Mouse (Mus musculus): ENCODE data around the gene Gab1. TPM values are rescaled to one million over a fixed set of nuclear protein-coding genes. Genes with fewer than 3 reads are reported as not detected.

Gene Gab1
- polyA plus RNA-seq, 1 experiment from 2014 or later = 22.4 TPM

- Histone ChIP-seq H3K9me3 (ENCODE audit: control insufficient read depth, low read length) (no peaks in the 10 kb centered on the region), H3K4me2 (ENCODE audit: low read depth, low read length) (no peak overlapping the region), H3K9ac (ENCODE audit: low read length) (no peak overlapping the region), H3K27ac (ENCODE audit: low read length) (no peak overlapping the region), H3K4me3 (ENCODE audit: low read length) (no peak overlapping the region), H3K27me3 (ENCODE audit: control insufficient read depth, insufficient read depth, low read depth, low read length) (no peaks in the 10 kb centered on the region), H3K4me1 (replicated peaks; ENCODE audit: control insufficient read depth, insufficient read depth, low read length) (peaks cover 24% of the 10 kb centered on the region), H3K36me3 (ENCODE audit: control insufficient read depth, insufficient read depth, low read length) (no peaks in the 10 kb centered on the region; the same call in 1 of the 2 replicates)
- peak; percentile 83 for ATAC-seq (ENCODE audit: low read depth)
- WGBS = 18% methylated on average over 6 of the region's 6 CpGs
Observed at GRCm38 (mm10) chr8:80838199-80838598, 42.1 kb downstream of the Gab1 start.

DNA sequence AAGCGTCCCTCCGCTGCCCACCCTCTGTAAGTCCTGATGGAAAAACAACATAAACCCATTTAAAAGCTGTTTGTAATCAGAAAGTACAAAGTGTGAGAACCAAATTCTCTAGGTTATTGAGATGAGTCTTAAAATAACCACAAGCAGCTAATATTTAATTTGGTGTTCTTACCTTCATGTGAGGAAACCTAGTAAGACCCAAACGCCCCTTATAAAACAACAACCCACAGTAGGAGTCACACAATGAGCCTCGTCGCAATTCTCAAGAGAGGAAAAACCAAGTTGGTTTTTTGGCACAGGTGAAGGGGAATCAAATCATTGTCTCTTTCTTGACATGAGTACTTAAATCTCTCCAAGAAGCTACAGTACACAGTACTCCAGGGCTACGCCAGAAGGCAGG is 44.9 kb downstream of the Gab1 start:
- Histone ChIP-seq H3K27ac (ENCODE audit: low read length) (no peak overlapping the region), H3K4me3 (ENCODE audit: low read length) (no peak overlapping the region), H3K9me3 (ENCODE audit: control insufficient read depth, low read length) (no peaks in the 10 kb centered on the region), H3K4me2 (ENCODE audit: low read depth, low read length) (no peak overlapping the region), H3K36me3 (ENCODE audit: control insufficient read depth, insufficient read depth, low read length) (no peaks in the 10 kb centered on the region), H3K4me1 (replicated peaks; ENCODE audit: control insufficient read depth, insufficient read depth, low read length) (peaks cover 31% of the 10 kb centered on the region), H3K9ac (ENCODE audit: low read length) (no peak overlapping the region), H3K27me3 (ENCODE audit: control insufficient read depth, insufficient read depth, low read depth, low read length) (no peaks in the 10 kb centered on the region)
- WGBS = 77% methylated on average over 6 of the region's 6 CpGs
- no peak for ATAC-seq (ENCODE audit: low read depth)

DNA sequence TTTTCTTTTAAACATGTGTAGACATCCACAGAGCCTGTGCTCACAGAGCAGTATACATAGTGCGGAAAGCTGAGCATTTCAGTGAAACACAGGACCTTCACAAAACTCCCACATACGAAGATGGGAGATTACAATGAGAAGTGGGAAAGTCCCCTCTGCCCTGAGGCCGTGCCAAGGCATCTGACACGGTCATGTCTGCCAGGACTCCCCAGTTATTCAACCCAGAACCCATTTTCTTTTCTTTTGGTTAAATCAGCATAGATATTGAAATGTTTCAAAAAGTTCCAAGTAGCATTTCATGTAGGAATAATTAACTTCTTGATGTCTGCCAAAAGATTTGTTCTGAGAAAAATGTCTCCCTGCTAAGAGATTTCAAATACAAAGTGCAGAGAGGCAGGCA is 45.9 kb downstream of the Gab1 start:
- Histone ChIP-seq H3K27me3 (ENCODE audit: control insufficient read depth, insufficient read depth, low read depth, low read length) (no peaks in the 10 kb centered on the region), H3K4me1 (replicated peaks; ENCODE audit: control insufficient read depth, insufficient read depth, low read length) (peaks cover 36% of the 10 kb centered on the region), H3K4me3 (ENCODE audit: low read length) (no peak overlapping the region), H3K27ac (ENCODE audit: low read length) (peak overlapping the region; percentile 18; the same call in 1 of the 2 replicates), H3K9me3 (ENCODE audit: control insufficient read depth, low read length) (no peaks in the 10 kb centered on the region), H3K4me2 (ENCODE audit: low read depth, low read length) (no peak overlapping the region), H3K36me3 (ENCODE audit: control insufficient read depth, insufficient read depth, low read length) (no peaks in the 10 kb centered on the region), H3K9ac (ENCODE audit: low read length) (no peak overlapping the region)
- WGBS = 58% methylated on average over 4 of the region's 4 CpGs
- no peak for ATAC-seq (ENCODE audit: low read depth)

GRCm38 (mm10) chr8:80832534-80832933 is 47.8 kb downstream of the Gab1 start:
- no peak overlapping the region for H3K4me3 ChIP-seq (ENCODE audit: low read length)
- H3K27ac ChIP-seq (ENCODE audit: low read length) = no peak overlapping the region
- no peaks in the 10 kb centered on the region for H3K27me3 ChIP-seq (ENCODE audit: control insufficient read depth, insufficient read depth, low read depth, low read length)
- no peak overlapping the region for H3K9ac ChIP-seq (ENCODE audit: low read length)
- no peaks in the 10 kb centered on the region for H3K36me3 ChIP-seq (ENCODE audit: control insufficient read depth, insufficient read depth, low read length)
- H3K9me3 ChIP-seq (ENCODE audit: control insufficient read depth, low read length) = no peaks in the 10 kb centered on the region
- H3K4me1 ChIP-seq (replicated peaks; ENCODE audit: control insufficient read depth, insufficient read depth, low read length) = peaks cover 32% of the 10 kb centered on the region
- ATAC-seq (ENCODE audit: low read depth) = no peak
- H3K4me2 ChIP-seq (ENCODE audit: low read depth, low read length) = no peak overlapping the region

DNA sequence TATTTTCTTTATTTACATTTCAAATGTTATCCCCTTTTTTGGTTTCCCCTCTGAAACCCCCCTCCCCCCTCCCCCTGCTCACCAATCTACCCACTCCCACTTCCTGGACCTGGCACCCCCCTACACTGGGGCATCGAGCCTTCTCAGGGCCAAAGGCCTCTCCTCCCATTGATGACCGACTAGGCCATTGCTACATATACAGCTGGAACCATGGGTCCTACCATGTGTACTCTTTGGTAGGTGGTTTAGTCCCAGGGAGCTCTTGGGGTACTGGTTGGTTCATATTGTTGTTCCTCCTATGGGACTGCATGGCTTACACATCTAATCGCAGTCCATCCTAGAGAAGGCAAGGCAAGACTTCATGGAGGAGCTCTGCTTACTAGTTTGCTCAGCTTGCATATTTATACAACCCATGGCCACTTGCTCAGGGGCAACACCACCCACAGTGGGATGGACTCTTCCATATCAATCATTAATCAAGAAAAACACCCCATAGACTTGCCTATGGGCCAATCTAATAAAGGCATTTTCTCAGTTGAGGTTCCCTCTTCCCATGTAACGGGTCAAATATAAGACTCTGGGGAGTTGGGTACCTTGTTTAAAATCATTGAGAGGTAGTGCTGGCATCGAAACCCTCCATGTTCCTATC is 48.3 kb downstream of the Gab1 start:
- ATAC-seq (ENCODE audit: low read depth) = no peak
- H3K27me3 ChIP-seq (ENCODE audit: control insufficient read depth, insufficient read depth, low read depth, low read length) = no peaks in the 10 kb centered on the region
- H3K36me3 ChIP-seq (ENCODE audit: control insufficient read depth, insufficient read depth, low read length) = no peaks in the 10 kb centered on the region
- H3K4me1 ChIP-seq (replicated peaks; ENCODE audit: control insufficient read depth, insufficient read depth, low read length) = peaks cover 34% of the 10 kb centered on the region
- no peak overlapping the region for H3K4me2 ChIP-seq (ENCODE audit: low read depth, low read length)
- no peaks in the 10 kb centered on the region for H3K9me3 ChIP-seq (ENCODE audit: control insufficient read depth, low read length)
- no peak overlapping the region for H3K27ac ChIP-seq (ENCODE audit: low read length)
- 93% methylated on average over 5 of the region's 5 CpGs for WGBS
- no peak overlapping the region for H3K4me3 ChIP-seq (ENCODE audit: low read length)
- no peak overlapping the region for H3K9ac ChIP-seq (ENCODE audit: low read length)

DNA sequence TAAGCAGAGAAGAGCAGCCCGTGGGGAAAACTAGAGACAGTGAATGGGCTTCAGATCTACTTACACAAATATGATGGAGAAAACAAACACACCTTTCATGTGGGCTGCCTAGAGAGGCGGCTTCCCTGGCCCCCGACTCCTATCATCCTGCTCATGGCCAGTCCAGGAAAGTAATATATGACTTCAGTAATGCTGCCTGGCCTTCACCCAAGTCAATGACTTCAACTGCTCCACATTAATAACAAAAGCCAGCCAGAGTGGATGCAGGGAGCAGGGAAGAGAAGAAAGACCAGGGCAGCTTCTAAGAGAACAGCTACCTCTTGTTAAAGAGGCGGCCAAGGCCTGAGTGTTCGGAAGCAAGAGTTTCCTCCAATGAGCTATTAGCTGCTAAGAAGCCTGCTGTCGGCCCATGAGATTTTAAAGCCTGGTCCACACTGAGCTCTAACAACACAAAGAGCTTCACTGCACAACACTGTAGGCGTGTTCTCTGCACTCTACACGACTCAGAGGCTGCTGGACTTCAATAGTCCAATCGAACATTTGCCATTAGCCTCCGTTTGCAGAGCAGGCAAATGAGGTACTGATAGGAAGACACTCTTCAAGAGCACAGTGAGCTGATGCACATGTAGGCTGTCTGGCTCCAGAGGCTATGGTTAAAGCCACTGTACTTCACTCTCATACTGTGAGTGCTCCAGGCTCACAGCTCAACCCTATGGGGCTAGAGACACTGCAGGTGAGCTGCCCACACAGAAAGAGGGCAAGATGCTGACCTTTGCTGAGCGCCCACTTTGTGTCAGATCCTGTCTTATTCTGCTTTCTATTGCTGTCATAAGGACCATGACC is 49.4 kb downstream of the Gab1 start:
- peak; percentile 61 for ATAC-seq (ENCODE audit: low read depth)
- no peak overlapping the region for H3K9ac ChIP-seq (ENCODE audit: low read length)
- no peaks in the 10 kb centered on the region for H3K36me3 ChIP-seq (ENCODE audit: control insufficient read depth, insufficient read depth, low read length)
- peaks cover 33% of the 10 kb centered on the region for H3K4me1 ChIP-seq (replicated peaks; ENCODE audit: control insufficient read depth, insufficient read depth, low read length)
- H3K27me3 ChIP-seq (ENCODE audit: control insufficient read depth, insufficient read depth, low read depth, low read length) = no peaks in the 10 kb centered on the region
- WGBS = 38% methylated on average over 11 of the region's 11 CpGs
- H3K27ac ChIP-seq (ENCODE audit: low read length) = peak overlapping the region; percentile 10; the same call in 1 of the 2 replicates
- no peak overlapping the region for H3K4me3 ChIP-seq (ENCODE audit: low read length)
- no peaks in the 10 kb centered on the region for H3K9me3 ChIP-seq (ENCODE audit: control insufficient read depth, low read length)
- no peak overlapping the region for H3K4me2 ChIP-seq (ENCODE audit: low read depth, low read length)

- Histone ChIP-seq H3K36me3 (ENCODE audit: control insufficient read depth, insufficient read depth, low read length) (no peaks in the 10 kb centered on the region), H3K27me3 (ENCODE audit: control insufficient read depth, insufficient read depth, low read depth, low read length) (no peaks in the 10 kb centered on the region), H3K4me2 (ENCODE audit: low read depth, low read length) (no peak overlapping the region), H3K9me3 (ENCODE audit: control insufficient read depth, low read length) (no peaks in the 10 kb centered on the region), H3K4me1 (replicated peaks; ENCODE audit: control insufficient read depth, insufficient read depth, low read length) (peaks cover 30% of the 10 kb centered on the region), H3K4me3 (ENCODE audit: low read length) (no peak overlapping the region), H3K27ac (ENCODE audit: low read length) (no peak overlapping the region), H3K9ac (ENCODE audit: low read length) (no peak overlapping the region)
- no peak for ATAC-seq (ENCODE audit: low read depth)
- 46% methylated on average over 7 of the region's 7 CpGs for WGBS
Observed at GRCm38 (mm10) chr8:80830141-80830540, 50.2 kb downstream of the Gab1 start.

- peaks cover 29% of the 10 kb centered on the region for H3K4me1 ChIP-seq (replicated peaks; ENCODE audit: control insufficient read depth, insufficient read depth, low read length)
- H3K4me3 ChIP-seq (ENCODE audit: low read length) = no peak overlapping the region
- H3K36me3 ChIP-seq (ENCODE audit: control insufficient read depth, insufficient read depth, low read length) = no peaks in the 10 kb centered on the region
- 79% methylated on average over 7 of the region's 7 CpGs for WGBS
- no peaks in the 10 kb centered on the region for H3K9me3 ChIP-seq (ENCODE audit: control insufficient read depth, low read length)
- no peak for ATAC-seq (ENCODE audit: low read depth)
- H3K9ac ChIP-seq (ENCODE audit: low read length) = no peak overlapping the region
- no peaks in the 10 kb centered on the region for H3K27me3 ChIP-seq (ENCODE audit: control insufficient read depth, insufficient read depth, low read depth, low read length)
- H3K27ac ChIP-seq (ENCODE audit: low read length) = no peak overlapping the region
- H3K4me2 ChIP-seq (ENCODE audit: low read depth, low read length) = no peak overlapping the region
Observed at GRCm38 (mm10) chr8:80826996-80827395, 53.3 kb downstream of the Gab1 start.

- Histone ChIP-seq H3K27me3 (ENCODE audit: control insufficient read depth, insufficient read depth, low read depth, low read length) (no peaks in the 10 kb centered on the region), H3K36me3 (ENCODE audit: control insufficient read depth, insufficient read depth, low read length) (no peaks in the 10 kb centered on the region), H3K9ac (ENCODE audit: low read length) (no peak overlapping the region), H3K9me3 (ENCODE audit: control insufficient read depth, low read length) (no peaks in the 10 kb centered on the region), H3K4me1 (replicated peaks; ENCODE audit: control insufficient read depth, insufficient read depth, low read length) (peaks cover 23% of the 10 kb centered on the region), H3K4me2 (ENCODE audit: low read depth, low read length) (no peak overlapping the region), H3K27ac (ENCODE audit: low read length) (no peak overlapping the region), H3K4me3 (ENCODE audit: low read length) (no peak overlapping the region)
- 76% methylated on average over 4 of the region's 4 CpGs for WGBS
- no peak for ATAC-seq (ENCODE audit: low read depth)
Observed at GRCm38 (mm10) chr8:80825136-80825535, 55.2 kb downstream of the Gab1 start.
